Comparison of ENCODE assay signal across 9 mouse cellular contexts in the genomic region with DNA sequence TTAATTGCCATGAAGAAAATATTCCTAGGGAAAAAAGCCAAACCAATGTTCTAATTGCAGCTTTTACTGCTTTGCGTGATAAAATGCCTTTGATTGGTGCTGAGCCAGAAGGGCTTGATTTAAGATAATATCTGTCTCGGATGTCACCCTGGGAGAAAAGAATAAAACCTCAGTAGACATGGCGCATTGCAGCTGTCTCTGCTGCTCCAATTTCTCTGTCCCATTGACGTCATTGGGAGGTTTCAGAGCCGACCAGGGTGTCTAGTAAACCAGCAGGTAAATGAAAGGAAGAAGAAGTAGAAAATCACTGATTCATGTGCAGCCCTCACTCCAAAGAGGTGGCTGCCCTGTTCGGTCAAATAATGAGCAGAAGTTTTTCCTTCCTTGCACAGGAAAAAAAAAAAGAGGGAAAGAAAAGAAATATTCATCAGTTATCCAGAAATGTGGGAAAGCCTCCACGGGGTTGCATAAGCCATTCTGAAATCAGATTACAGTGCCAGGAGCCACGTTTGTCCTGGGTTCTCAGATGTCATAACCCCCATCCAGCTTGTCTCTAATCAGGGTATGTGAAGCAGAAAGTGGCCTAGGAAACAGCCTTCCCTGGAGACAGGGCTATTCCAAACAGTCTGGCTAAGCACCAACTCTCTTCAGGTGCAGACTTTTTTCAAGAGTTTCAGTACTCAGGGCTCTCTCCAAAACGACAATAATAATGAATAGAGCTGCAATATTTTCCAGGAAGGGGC.
DNase-seq lines count a peak whose midpoint lies in the region; ATAC-seq lines count a peak whose summit lies in the region.
"Had no signal": no experiment of that assay in that cellular context is flagged by ENCODE, and none has a peak within 500 bp of the region (broad histone marks: within the 10 kb centered on the region; RNA-seq: fewer than 3 reads in every experiment).

No protein-coding gene starts in this region.

- peak overlapping the region; percentile 11 for H3K4me2 ChIP-seq in heart, embryonic 13.5 days
- peak overlapping the region; percentile 30 for H3K4me2 ChIP-seq in embryonic facial prominence, embryonic 13.5 days
- H3K4me2 ChIP-seq: liver, embryonic 12.5 days had no signal

- H3K27me3 ChIP-seq in heart, embryonic 13.5 days (replicated peaks), result no peaks in the 10 kb centered on the region
- no peaks in the 10 kb centered on the region for H3K27me3 ChIP-seq in embryonic facial prominence, embryonic 13.5 days
- H3K27me3 ChIP-seq: liver, embryonic 12.5 days had no signal

- H3K9me3 ChIP-seq in heart, embryonic 13.5 days, result no peaks in the 10 kb centered on the region
- H3K9me3 ChIP-seq in embryonic facial prominence, embryonic 13.5 days, result no peaks in the 10 kb centered on the region
- H3K9me3 ChIP-seq: liver, embryonic 12.5 days had no signal

- no peak for ATAC-seq in heart, embryonic 13.5 days (ENCODE audit: extremely low read depth, insufficient number of reproducible peaks, low FRiP score, low TSS enrichment)
- no peak for ATAC-seq in embryonic facial prominence, embryonic 13.5 days (ENCODE audit: insufficient number of reproducible peaks, insufficient read depth, low FRiP score, low TSS enrichment, low read depth)
- ATAC-seq: liver, embryonic 12.5 days had no signal

- peak overlapping the region; percentile 34 for H3K27ac ChIP-seq in heart, embryonic 13.5 days (replicated peaks)
- H3K27ac ChIP-seq in embryonic facial prominence, embryonic 13.5 days, result peak overlapping the region; percentile 28
- H3K27ac ChIP-seq: liver, embryonic 12.5 days had no signal

- H3K9ac ChIP-seq in heart, embryonic 13.5 days, result no peak overlapping the region
- H3K9ac ChIP-seq in embryonic facial prominence, embryonic 13.5 days, result no peak overlapping the region
- H3K9ac ChIP-seq: liver, embryonic 12.5 days had no signal

- H3K4me3 ChIP-seq in heart, embryonic 13.5 days, result no peak overlapping the region
- H3K4me3 ChIP-seq in embryonic facial prominence, embryonic 13.5 days, result no peak overlapping the region
- H3K4me3 ChIP-seq: liver, embryonic 12.5 days had no signal

- H3K36me3 ChIP-seq in heart, embryonic 13.5 days, result no peaks in the 10 kb centered on the region
- H3K36me3 ChIP-seq in embryonic facial prominence, embryonic 13.5 days, result no peaks in the 10 kb centered on the region
- H3K36me3 ChIP-seq: liver, embryonic 12.5 days had no signal

- intact Hi-C loops in heart, postnatal 25 days (cut with DNase I), result no loop called here
- intact Hi-C loops in left cerebral cortex, postnatal 10 days (cut with DNase I), result no loop called here

- 41% methylated on average over 9 of the region's 9 CpGs for WGBS in heart, embryonic 13.5 days
- 11% methylated on average over 9 of the region's 9 CpGs for WGBS in embryonic facial prominence, embryonic 13.5 days

- H3K4me1 ChIP-seq in heart, embryonic 13.5 days, result peaks cover 24% of the 10 kb centered on the region
- peaks cover 20% of the 10 kb centered on the region for H3K4me1 ChIP-seq in embryonic facial prominence, embryonic 13.5 days
- H3K4me1 ChIP-seq: liver, embryonic 12.5 days had no signal

- no peak for DNase-seq in heart, postnatal 25 days (ENCODE audit: low spot score)
- DNase-seq in lung, postnatal 25 days (ENCODE audit: low spot score), result peak; percentile 4
- no peak for DNase-seq in lung, postnatal 4 days
- DNase-seq in retina, embryonic 14.5 days (ENCODE audit: low spot score), result peak; percentile 18
- DNase-seq in left cerebral cortex, postnatal 10 days (ENCODE audit: extremely low spot score in 1 of 2, low spot score in 2 of 2), result no peak
- DNase-seq in frontal cortex, postnatal 10 days (ENCODE audit: low spot score in 2 of 2), result no peak

Comparison
In these comparisons a context has a peak if more than half of its experiments do, and no peak if none do; other contexts are left out.
1. DNase-seq: peak in lung, postnatal 25 days (single experiment) and retina, embryonic 14.5 days (single experiment); none in heart, postnatal 25 days (single experiment), lung, postnatal 4 days (0 of 2), left cerebral cortex, postnatal 10 days (0 of 2) and frontal cortex, postnatal 10 days (0 of 2).